In the genomic region with DNA sequence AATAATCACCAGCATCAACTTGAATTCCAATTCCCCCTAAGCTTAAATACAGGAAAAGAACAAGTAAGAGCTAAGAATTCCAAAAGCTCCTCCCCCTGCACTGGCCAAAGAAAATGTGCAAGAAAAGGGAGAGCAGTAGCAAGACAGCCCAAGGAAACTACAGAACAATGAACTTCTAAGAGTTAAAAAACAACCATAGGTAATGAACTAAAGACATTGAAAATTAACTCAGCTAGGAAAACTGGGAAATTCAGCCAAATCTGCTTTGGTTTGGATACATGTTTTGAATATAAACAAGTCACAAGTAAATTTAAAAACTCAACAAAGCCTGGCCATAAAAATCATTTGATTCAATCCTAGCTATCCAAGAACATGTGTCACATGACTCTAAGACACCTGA, we compare ENCODE assay signal across 28 mouse cellular contexts.
"Had no signal": no experiment of that assay in that cellular context is flagged by ENCODE, and none has a peak within 500 bp of the region (broad histone marks: within the 10 kb centered on the region; RNA-seq: fewer than 3 reads in every experiment).

No protein-coding gene starts in this region.

- H3K27ac ChIP-seq: limb, embryonic 10.5 days; limb, embryonic 12.5 days; limb, embryonic 13.5 days; limb, embryonic 15.5 days; liver, embryonic 12.5 days; liver, embryonic 13.5 days; liver, embryonic 14.5 days; liver, embryonic 15.5 days; lung, embryonic 15.5 days; macrophage; midbrain, embryonic 10.5 days; midbrain, embryonic 12.5 days; midbrain, embryonic 13.5 days; midbrain, embryonic 15.5 days; neural tube, embryonic 12.5 days had no signal

- H3K4me1 ChIP-seq: limb, embryonic 10.5 days; limb, embryonic 12.5 days; limb, embryonic 13.5 days; limb, embryonic 15.5 days; liver, embryonic 12.5 days; liver, embryonic 13.5 days; liver, embryonic 15.5 days; lung, embryonic 15.5 days; midbrain, embryonic 10.5 days; neural tube, embryonic 12.5 days had no signal

- H3K4me3 ChIP-seq: limb, embryonic 10.5 days; limb, embryonic 12.5 days; limb, embryonic 13.5 days; limb, embryonic 15.5 days; liver, embryonic 12.5 days; liver, embryonic 13.5 days; liver, embryonic 15.5 days; lung, embryonic 15.5 days; megakaryocyte, embryonic 14.5 days; midbrain, embryonic 10.5 days; midbrain, embryonic 12.5 days; midbrain, embryonic 13.5 days; midbrain, embryonic 15.5 days; myocyte; neural tube, embryonic 12.5 days had no signal

- H3K36me3 ChIP-seq: liver, embryonic 12.5 days; liver, embryonic 13.5 days; liver, embryonic 15.5 days; midbrain, embryonic 15.5 days had no signal

- H3K27me3 ChIP-seq: limb, embryonic 12.5 days; limb, embryonic 13.5 days; limb, embryonic 15.5 days; liver, embryonic 12.5 days; liver, embryonic 13.5 days; liver, embryonic 15.5 days; lung, embryonic 15.5 days; megakaryocyte, embryonic 14.5 days; midbrain, embryonic 12.5 days; midbrain, embryonic 13.5 days; midbrain, embryonic 15.5 days; neural tube, embryonic 12.5 days had no signal

- DNase-seq: left cerebral cortex, postnatal 4 days; liver; liver, embryonic 13.5 days; liver, postnatal 0 days; lung, adult 18-20 months; lung, adult 2 months; lung, embryonic 14.5 days; lung, postnatal 10 days; lung, postnatal 14 days; lung, postnatal 36 days; lung, postnatal 4 days; midbrain, embryonic 14.5 days had no signal
